Mouse (Mus musculus) neutrophil, adult 5-6 weeks (primary cell): ENCODE measurements around the gene Lsm10. TPM values are rescaled to one million over a fixed set of nuclear protein-coding genes. Genes with fewer than 3 reads are reported as not detected.

Source experiments
- ATAC-seq: fragments of 151-379, 151-347 bp; 2 replicates; pipeline ENCODE4 v1.8.0; 2017; ENCODE audit warnings: mild to moderate bottlenecking, moderate TSS enrichment; ENCODE audit not compliant: insufficient number of reproducible peaks, poor library complexity, low FRiP score, severe bottlenecking; ENCODE audit errors: extremely low read depth
- total RNA-seq: library from RNA; stranded (forward); fragments of 200-1000 nt; gene quantifications from 2 replicates; pipeline ENCODE4 v1.2.3, GENCODE M21; 2017

Gene Lsm10
- total RNA-seq, 1 experiment from 2014 or later: 29.0 TPM

- peak; percentile 51 for ATAC-seq
Observed at GRCm38 (mm10) chr4:126113943-126114342, 17.5 kb downstream of the Lsm10 start.

GRCm38 (mm10) chr4:126115411-126115810 is 19.0 kb downstream of the Lsm10 start:
- ATAC-seq: no peak

GRCm38 (mm10) chr4:126115871-126116521 is 19.6 kb downstream of the Lsm10 start:
- no peak for ATAC-seq

- no peak for ATAC-seq
Observed at GRCm38 (mm10) chr4:126117116-126117515, 20.7 kb downstream of the Lsm10 start.

DNA sequence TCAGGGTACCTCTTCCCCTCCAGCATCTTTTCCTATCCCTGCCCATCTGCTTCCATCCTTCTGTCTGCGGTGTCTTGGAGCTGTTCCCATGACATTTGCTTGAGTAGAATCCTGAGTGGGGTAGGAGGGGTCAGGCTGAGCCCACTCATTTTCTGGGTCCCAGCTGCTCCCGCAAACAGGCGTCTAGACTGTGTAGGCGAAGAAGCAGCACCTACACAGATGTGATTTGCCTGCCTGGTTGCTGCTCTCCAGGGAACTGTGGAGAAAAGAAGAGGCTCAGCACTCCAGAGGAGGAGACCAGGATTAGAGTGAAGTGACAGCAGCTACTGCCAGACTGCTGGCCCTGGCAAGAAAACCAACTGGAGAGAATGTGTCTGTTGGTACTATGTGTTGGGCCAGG is 22.2 kb downstream of the Lsm10 start:
- no peak for ATAC-seq

DNA sequence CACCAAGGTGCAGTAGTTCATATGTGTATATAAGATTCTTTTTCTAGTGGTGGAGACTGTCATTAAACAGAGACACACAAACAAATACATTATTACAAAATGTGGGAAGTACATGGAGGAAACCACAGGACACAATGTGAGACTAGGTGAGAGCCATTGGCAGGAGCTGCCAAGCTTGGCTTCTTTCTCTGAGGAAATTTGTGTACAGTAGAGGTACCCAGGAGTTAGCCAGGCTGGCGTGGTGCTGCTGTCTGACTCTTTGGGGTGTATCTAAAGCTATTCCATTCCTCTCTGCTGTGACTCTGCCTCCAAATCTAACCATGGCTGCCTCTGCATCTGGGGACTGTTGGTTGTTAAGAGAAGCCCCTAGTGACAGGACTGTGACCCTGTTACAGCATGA is 22.6 kb downstream of the Lsm10 start:
- ATAC-seq: no peak

- ATAC-seq: no peak
Observed at GRCm38 (mm10) chr4:126120052-126120451, 23.6 kb downstream of the Lsm10 start.

DNA sequence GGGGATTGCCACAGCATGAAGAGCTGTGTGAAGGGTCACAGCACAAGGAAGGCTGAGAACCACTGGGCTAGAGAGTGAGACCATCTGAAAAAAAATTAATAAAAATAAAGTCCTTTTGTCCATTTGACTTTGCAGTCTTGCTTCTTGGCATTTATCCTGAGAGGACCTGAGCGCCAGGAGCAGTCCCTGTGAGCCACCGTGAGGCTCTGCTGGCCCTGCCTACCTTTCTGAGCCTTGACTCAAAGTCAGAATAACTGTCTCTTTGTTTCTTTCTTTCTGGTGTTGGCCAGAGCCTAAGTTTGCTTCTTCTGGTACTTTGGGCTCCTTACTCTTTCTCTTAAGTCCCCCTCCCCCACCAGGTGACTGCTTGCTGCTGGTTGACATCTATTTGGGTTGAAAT is 24.1 kb downstream of the Lsm10 start:
- no peak for ATAC-seq

- ATAC-seq: no peak
Observed at GRCm38 (mm10) chr4:126123309-126124040, 27.1 kb downstream of the Lsm10 start.

DNA sequence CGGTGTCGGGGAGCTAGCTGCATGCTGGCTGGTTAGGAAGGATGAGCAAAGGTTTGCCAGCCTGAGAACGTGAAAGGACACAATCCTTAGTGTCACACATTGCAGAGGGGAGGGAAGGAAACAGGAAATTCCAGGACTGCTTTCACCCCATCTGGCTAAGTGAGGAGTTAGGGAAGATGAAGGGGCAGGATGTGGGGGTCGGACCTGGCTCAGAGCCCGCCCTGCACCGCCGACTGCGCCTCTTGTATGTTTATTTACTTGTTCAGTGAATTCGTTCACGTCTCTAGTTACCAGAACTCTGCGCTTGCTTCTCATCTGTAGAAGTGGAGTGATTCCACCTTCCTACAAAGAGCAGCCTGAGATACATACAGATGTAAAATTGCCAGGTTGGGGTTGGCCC is 34.1 kb downstream of the Lsm10 start:
- ATAC-seq: no peak

DNA sequence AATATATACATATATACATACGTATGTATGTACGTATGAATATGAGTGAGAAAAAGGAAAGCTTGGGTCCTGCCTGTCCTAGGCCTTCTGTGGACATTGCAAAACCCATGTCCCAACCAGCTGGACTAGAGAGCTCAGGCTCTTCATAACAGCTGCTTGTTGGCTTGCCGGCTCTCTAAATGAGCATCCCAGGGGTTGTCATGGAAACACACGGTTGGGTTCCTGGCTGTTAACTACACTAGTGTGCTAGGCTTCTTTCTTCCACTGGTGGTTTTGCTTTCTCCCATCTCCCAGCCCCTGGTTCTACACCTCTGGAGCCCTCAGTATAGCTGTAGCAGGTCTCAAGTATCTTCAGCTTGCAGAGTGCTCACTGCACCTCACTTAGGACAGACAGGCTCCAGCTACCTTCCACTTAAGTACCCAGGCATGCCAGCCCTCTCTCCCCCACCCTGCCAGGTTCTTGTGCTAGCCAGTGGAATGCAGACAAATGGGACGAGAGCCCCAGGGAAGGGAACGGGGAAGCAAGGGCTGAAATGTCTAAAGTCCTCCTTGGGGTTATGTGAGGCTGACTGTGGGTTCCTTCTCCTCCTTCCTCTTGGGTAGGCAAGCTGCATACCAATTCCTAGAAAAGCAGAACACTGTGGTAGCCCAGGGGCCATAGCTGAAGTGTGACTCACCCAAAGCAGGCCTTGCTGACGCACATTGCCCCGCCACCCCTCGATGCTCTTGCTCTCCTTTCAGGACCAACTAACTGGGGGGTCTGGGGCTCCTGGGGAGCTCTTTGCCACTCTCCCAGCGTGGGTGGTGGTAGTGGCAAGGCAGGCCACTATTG is 35.1 kb downstream of the Lsm10 start:
- ATAC-seq: peak; percentile 74

DNA sequence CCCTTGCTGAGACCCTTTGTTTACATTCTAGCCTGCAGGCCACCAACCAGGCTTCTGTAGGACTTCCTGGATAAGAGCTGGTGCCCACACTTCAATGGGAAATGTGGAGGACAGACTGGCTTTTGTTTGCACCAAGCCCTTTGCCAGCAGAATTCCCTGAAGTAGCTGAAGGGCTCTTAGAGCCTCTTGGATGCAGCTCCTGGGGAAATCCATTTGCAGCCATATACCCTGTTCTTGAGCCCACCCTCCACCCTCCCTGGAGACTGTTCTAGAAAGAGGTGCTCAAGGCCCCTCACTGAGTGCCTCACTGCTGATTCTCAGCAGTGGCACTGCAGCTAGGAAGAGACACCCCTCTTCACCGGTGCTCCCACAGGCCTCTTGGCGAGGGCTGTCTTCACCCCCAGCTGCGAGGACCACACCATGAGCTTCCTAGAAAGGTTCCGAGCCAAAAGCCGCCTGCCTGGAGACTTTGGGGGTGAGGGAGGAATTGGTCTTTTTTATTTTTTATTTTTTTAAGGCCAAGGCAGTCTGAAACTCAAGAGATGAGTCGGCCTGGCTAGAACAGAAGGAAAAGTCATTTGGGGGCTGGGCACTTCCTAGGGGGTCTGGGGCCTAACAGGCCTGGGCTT is 36.3 kb downstream of the Lsm10 start:
- ATAC-seq: no peak

GRCm38 (mm10) chr4:126134236-126134635 is 37.8 kb downstream of the Lsm10 start:
- no peak for ATAC-seq

DNA sequence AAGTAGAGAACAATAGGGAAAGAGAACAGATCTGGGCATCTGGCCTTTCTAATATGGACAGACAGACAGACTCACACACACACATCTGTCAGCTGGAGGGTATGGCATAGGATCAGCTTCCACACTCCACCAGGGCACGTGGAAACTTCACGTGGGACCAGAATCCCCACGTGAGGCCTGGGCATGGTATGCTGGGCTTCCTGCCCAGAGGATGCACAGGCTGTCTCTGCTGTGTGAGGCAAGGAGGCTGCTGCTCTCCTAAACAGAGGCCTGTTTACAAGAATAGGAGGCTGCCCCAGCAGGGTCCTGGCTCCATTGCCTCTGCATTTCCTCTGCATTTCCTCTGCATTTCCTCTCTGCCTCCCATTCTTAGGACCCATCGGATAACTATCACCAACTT is 38.2 kb downstream of the Lsm10 start:
- ATAC-seq: no peak

DNA sequence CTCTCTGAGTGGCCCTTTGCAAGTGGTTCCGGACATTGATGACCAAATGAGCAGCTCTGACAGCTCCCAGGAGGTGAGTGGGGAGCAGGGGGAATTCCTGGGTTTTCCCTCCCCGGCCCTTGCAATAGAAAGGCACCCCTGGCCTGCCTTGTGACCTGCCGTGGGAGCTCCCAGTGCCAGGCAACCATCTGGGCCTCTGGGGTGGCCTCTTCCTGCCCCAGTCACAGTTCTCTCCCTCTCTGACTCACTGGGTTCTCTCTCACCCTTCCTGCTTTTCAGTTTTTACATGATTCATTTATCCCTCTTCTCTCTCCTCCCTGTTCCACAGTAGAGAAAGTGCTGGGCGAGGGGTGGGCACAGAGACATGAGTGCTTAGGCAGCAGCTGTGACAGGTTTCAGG is 41.4 kb downstream of the Lsm10 start:
- no peak for ATAC-seq

GRCm38 (mm10) chr4:126141021-126141420 is 44.6 kb downstream of the Lsm10 start:
- ATAC-seq: no peak

GRCm38 (mm10) chr4:126145396-126145795 is 49.0 kb downstream of the Lsm10 start:
- no peak for ATAC-seq

GRCm38 (mm10) chr4:126146974-126147532 is 50.6 kb downstream of the Lsm10 start:
- no peak for ATAC-seq

DNA sequence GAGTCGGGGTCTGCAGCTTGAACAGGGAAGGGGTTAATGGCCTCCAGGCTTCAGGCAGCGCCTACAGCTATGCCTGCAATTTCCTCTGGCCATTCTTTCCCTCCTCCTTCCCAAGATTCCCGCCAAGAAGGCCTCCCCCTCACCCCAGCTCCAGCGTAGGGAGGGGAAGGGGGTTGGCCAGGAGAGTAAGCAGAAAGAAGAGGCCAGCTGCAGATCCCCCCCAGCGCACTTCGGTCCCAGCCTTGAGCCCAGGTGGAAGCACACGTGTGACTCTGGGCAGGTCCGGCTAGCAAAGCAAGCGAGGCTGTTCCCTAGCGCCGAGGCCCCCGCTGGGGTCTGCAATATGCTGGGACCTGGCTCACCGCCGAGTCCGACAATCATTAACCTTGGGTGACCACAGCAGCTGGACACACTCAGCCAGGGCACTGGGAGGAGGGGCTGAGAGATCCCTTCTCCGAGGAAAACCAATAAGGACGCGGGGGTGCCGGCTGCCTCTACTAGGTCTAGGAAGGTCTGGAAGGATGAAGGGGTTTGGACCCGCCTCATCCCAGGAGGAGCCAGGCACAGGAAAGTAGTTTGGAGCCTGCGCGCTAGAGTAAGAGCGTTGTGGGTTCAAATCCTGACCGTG is 51.2 kb downstream of the Lsm10 start, which contains the start of gene Eva1b:
Eva1b (plus strand) TSS at position 212 of the 628 bp plus-strand sequence.
- ATAC-seq: no peak
